18 mouse cellular contexts compared by ENCODE assay signal in the genomic region with DNA sequence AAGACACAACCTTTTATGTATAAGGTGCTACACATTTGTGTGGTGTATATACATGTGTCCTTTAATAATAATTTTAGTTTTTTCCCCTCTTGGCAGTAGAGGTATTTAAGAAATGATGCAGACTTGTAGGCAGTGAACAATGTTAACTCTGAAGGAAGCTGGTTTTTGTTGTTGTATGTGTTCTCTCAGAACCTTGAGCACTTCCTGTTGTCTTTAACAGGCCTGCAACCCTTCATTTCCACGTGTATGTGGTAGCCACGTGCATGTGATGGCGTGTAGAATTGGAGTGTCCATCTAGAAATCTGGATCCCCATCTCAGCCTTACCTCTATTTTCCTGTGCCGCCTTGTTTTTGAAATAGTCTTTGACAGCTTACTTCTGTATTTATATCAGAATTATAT.
"Had no signal": no experiment of that assay in that cellular context is flagged by ENCODE, and none has a peak within 500 bp of the region (broad histone marks: within the 10 kb centered on the region; RNA-seq: fewer than 3 reads in every experiment).

No protein-coding gene starts in this region.

- H3K27ac ChIP-seq: midbrain, embryonic 10.5 days; midbrain, embryonic 12.5 days; neural tube, embryonic 13.5 days; neural tube, embryonic 15.5 days had no signal

- H3K4me1 ChIP-seq: midbrain, embryonic 12.5 days had no signal

- H3K27me3 ChIP-seq: midbrain, embryonic 12.5 days; neural tube, embryonic 13.5 days; neural tube, embryonic 15.5 days had no signal

- DNase-seq: lung, embryonic 14.5 days; lung, postnatal 10 days; lung, postnatal 4 days; midbrain, embryonic 14.5 days; retina, postnatal 1 day; right cerebral cortex, adult 18-20 months; right cerebral cortex, postnatal 25 days; right cerebral cortex, postnatal 4 days; spleen, adult 18-20 months; thymus, adult 18-20 months; thymus, postnatal 14 days; thymus, postnatal 36 days had no signal

- H3K4me2 ChIP-seq: lung, embryonic 14.5 days; midbrain, embryonic 12.5 days; neural tube, embryonic 13.5 days; neural tube, embryonic 15.5 days had no signal

- H3K9ac ChIP-seq: lung, embryonic 14.5 days; midbrain, embryonic 12.5 days; neural tube, embryonic 13.5 days; neural tube, embryonic 15.5 days had no signal

- H3K4me3 ChIP-seq: midbrain, embryonic 10.5 days; midbrain, embryonic 12.5 days; myocyte; neural tube, embryonic 13.5 days; neural tube, embryonic 15.5 days had no signal

- ATAC-seq: midbrain, embryonic 16.5 days had no signal

- H3K36me3 ChIP-seq: midbrain, embryonic 12.5 days; neural tube, embryonic 15.5 days had no signal

- H3K9me3 ChIP-seq: midbrain, embryonic 10.5 days; midbrain, embryonic 12.5 days; neural tube, embryonic 13.5 days; neural tube, embryonic 15.5 days had no signal
